Mouse (Mus musculus): ENCODE measurements around the gene Slc13a4. TPM values are rescaled to one million over a fixed set of nuclear protein-coding genes. Genes with fewer than 3 reads are reported as not detected.
A peak's percentile ranks its signal among the peaks of the same experiment; 100 is the strongest.

Gene Slc13a4
- polyA plus RNA-seq, 1 experiment from 2014 or later, result 0.67 TPM

GRCm38 (mm10) chr6:35255017-35255416 is 52.9 kb downstream of the Slc13a4 start:
- WGBS, result 54% methylated on average over 12 of the region's 12 CpGs
- peaks cover 65% of the 10 kb centered on the region for H3K4me1 ChIP-seq (replicated peaks)
- H3K27ac ChIP-seq, result peak overlapping the region; percentile 93

GRCm38 (mm10) chr6:35254136-35254904 is 53.6 kb downstream of the Slc13a4 start:
- 20% methylated on average over 9 of the region's 9 CpGs for WGBS
- no peak; the same call in 1 of the 2 replicates for ATAC-seq (replicated peaks; ENCODE audit: insufficient number of reproducible peaks, insufficient read depth, low FRiP score, low read depth)
- peak overlapping the region; percentile 93 for H3K27ac ChIP-seq

More at GRCm38 (mm10) chr6:35255017-35255416, 52.9 kb downstream of the Slc13a4 start:
- peak overlapping the region; percentile 74 for H3K4me3 ChIP-seq
- H3K4me2 ChIP-seq, result peak overlapping the region; percentile 69
- H3K36me3 ChIP-seq, result no peaks in the 10 kb centered on the region
- H3K27me3 ChIP-seq, result no peaks in the 10 kb centered on the region
- H3K9me3 ChIP-seq (replicated peaks), result no peaks in the 10 kb centered on the region
- 0 out of 2 replicates have a peak overlapping the region, but pooled peaks have one; percentile 40 for H3K9ac ChIP-seq
- ATAC-seq (replicated peaks; ENCODE audit: insufficient number of reproducible peaks, insufficient read depth, low FRiP score, low read depth), result no peak

DNA sequence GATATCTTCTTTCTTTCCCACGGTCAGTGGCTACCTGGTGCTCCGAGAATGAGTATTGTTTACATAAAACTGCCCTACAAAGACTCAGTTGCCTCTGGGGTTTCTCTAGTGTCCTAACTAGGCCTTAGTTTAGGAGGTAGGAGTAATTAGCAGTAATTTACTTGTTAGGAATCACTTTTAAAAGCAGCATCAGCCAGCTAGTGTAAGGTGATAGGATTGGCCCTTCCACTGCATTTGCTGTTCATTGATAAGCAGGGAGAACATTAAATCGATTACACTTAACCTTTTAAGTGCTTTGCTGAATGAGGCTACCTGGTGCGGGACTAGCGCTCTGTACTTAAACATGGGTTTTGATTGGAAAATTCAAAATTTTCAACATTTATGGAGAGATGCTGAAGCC is 54.5 kb downstream of the Slc13a4 start:
- peaks cover 52% of the 10 kb centered on the region for H3K4me1 ChIP-seq (replicated peaks)
- H3K27ac ChIP-seq, result peak overlapping the region; percentile 93
- WGBS, result 36% methylated on average over 5 of the region's 5 CpGs
- peak overlapping the region; percentile 69 for H3K4me2 ChIP-seq
- H3K9ac ChIP-seq, result peak overlapping the region; percentile 89
- ATAC-seq (replicated peaks; ENCODE audit: insufficient number of reproducible peaks, insufficient read depth, low FRiP score, low read depth), result no peak
- no peaks in the 10 kb centered on the region for H3K9me3 ChIP-seq (replicated peaks)
- H3K4me3 ChIP-seq, result peak overlapping the region; percentile 74
- no peaks in the 10 kb centered on the region for H3K36me3 ChIP-seq
- H3K27me3 ChIP-seq, result no peaks in the 10 kb centered on the region

More at GRCm38 (mm10) chr6:35254136-35254904, 53.6 kb downstream of the Slc13a4 start:
- Histone ChIP-seq H3K4me1 (replicated peaks) (peaks cover 58% of the 10 kb centered on the region), H3K4me2 (peak overlapping the region; percentile 69), H3K9me3 (replicated peaks) (no peaks in the 10 kb centered on the region), H3K27me3 (no peaks in the 10 kb centered on the region), H3K36me3 (no peaks in the 10 kb centered on the region), H3K4me3 (peak overlapping the region; percentile 74), H3K9ac (peak overlapping the region; percentile 40)

- no peaks in the 10 kb centered on the region for H3K36me3 ChIP-seq
- under 1% methylated on average over 59 of the region's 60 CpGs for WGBS
- peaks cover 44% of the 10 kb centered on the region for H3K4me1 ChIP-seq (replicated peaks)
- peak overlapping the region; percentile 69 for H3K4me2 ChIP-seq
- H3K27me3 ChIP-seq, result no peaks in the 10 kb centered on the region
- peak overlapping the region; percentile 93 for H3K27ac ChIP-seq
- peak overlapping the region; percentile 74 for H3K4me3 ChIP-seq
- peak overlapping the region; percentile 89 for H3K9ac ChIP-seq
- H3K9me3 ChIP-seq (replicated peaks), result no peaks in the 10 kb centered on the region
- peak; percentile 90 for ATAC-seq (replicated peaks; ENCODE audit: insufficient number of reproducible peaks, insufficient read depth, low FRiP score, low read depth)
Observed at GRCm38 (mm10) chr6:35252477-35253346, 55.2 kb downstream of the Slc13a4 start.

GRCm38 (mm10) chr6:35251807-35252476 is 56.0 kb downstream of the Slc13a4 start:
- H3K4me1 ChIP-seq (replicated peaks), result peaks cover 36% of the 10 kb centered on the region
- H3K4me3 ChIP-seq, result peak overlapping the region; percentile 74
- no peaks in the 10 kb centered on the region for H3K27me3 ChIP-seq
- H3K27ac ChIP-seq, result peak overlapping the region; percentile 93
- no peaks in the 10 kb centered on the region for H3K9me3 ChIP-seq (replicated peaks)
- WGBS, result 60% methylated on average over 17 of the region's 17 CpGs
- peak overlapping the region; percentile 33; the same call in 1 of the 2 replicates for H3K9ac ChIP-seq
- H3K4me2 ChIP-seq, result peak overlapping the region; percentile 69
- ATAC-seq (replicated peaks; ENCODE audit: insufficient number of reproducible peaks, insufficient read depth, low FRiP score, low read depth), result no peak
- H3K36me3 ChIP-seq, result peaks cover 3% of the 10 kb centered on the region; the same call in 1 of the 2 replicates

GRCm38 (mm10) chr6:35245086-35245485 is 62.8 kb downstream of the Slc13a4 start:
- 51% methylated on average over 5 of the region's 5 CpGs for WGBS
- no peak overlapping the region for H3K27ac ChIP-seq
- H3K9me3 ChIP-seq (replicated peaks), result no peaks in the 10 kb centered on the region
- H3K4me1 ChIP-seq (replicated peaks), result no peaks in the 10 kb centered on the region
- no peak overlapping the region for H3K9ac ChIP-seq
- H3K4me2 ChIP-seq, result no peak overlapping the region
- ATAC-seq (replicated peaks; ENCODE audit: insufficient number of reproducible peaks, insufficient read depth, low FRiP score, low read depth), result no peak
- H3K36me3 ChIP-seq, result peaks cover 59% of the 10 kb centered on the region
- H3K4me3 ChIP-seq, result no peak overlapping the region
- H3K27me3 ChIP-seq, result no peaks in the 10 kb centered on the region

GRCm38 (mm10) chr6:35243989-35244388 is 63.9 kb downstream of the Slc13a4 start:
- Histone ChIP-seq H3K27me3 (no peaks in the 10 kb centered on the region), H3K9ac (no peak overlapping the region), H3K4me1 (replicated peaks) (no peaks in the 10 kb centered on the region), H3K27ac (no peak overlapping the region), H3K4me2 (no peak overlapping the region), H3K9me3 (replicated peaks) (no peaks in the 10 kb centered on the region), H3K4me3 (no peak overlapping the region), H3K36me3 (peaks cover 69% of the 10 kb centered on the region)
- 67% methylated on average over 9 of the region's 9 CpGs for WGBS
- no peak for ATAC-seq (replicated peaks; ENCODE audit: insufficient number of reproducible peaks, insufficient read depth, low FRiP score, low read depth)

- WGBS, result 98% methylated on average over 4 of the region's 4 CpGs
- no peaks in the 10 kb centered on the region for H3K27me3 ChIP-seq
- H3K9me3 ChIP-seq (replicated peaks), result no peaks in the 10 kb centered on the region
- H3K9ac ChIP-seq, result no peak overlapping the region
- no peak overlapping the region for H3K27ac ChIP-seq
- no peak for ATAC-seq (replicated peaks; ENCODE audit: insufficient number of reproducible peaks, insufficient read depth, low FRiP score, low read depth)
- H3K4me3 ChIP-seq, result no peak overlapping the region
- H3K4me2 ChIP-seq, result no peak overlapping the region
- peaks cover 76% of the 10 kb centered on the region for H3K36me3 ChIP-seq
- H3K4me1 ChIP-seq (replicated peaks), result no peaks in the 10 kb centered on the region
Observed at GRCm38 (mm10) chr6:35243252-35243651, 64.7 kb downstream of the Slc13a4 start.

DNA sequence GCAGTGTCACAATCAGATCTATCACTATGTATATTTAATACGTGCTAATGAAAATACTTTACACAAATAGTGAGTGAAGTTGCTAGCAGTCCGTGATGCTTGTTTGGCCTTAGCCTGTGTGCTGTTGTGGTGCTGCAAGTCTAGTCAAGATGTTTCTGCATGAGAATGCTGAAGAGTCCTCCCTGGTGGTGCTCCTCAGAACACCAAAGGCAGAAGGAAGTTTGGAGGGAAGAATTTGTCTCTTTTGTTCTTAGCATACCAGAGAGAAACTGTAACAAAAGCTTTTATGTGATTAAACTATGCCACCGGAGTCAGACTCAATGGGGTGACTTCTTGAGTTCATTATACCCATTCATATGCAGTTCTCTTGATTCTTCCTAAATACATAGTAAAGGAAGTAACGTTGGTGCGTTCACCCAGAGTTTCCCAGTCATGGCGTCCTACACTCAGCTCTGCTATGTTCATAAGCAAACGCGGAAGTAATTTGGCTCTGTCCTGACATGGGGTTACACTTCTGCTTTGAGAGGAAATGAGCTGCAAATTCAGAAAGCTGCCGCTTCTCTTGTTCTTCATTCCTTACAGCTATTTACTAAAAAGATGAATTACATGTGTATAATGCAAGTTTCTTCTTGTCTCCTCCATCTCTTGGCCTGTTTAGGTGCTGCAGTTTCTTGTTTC is 71.7 kb downstream of the Slc13a4 start:
- no peak overlapping the region for H3K4me3 ChIP-seq
- 89% methylated on average over 9 of the region's 9 CpGs for WGBS
- ATAC-seq (replicated peaks; ENCODE audit: insufficient number of reproducible peaks, insufficient read depth, low FRiP score, low read depth), result no peak

GRCm38 (mm10) chr6:35229415-35229814 is 78.5 kb downstream of the Slc13a4 start:
- H3K9me3 ChIP-seq (replicated peaks), result no peaks in the 10 kb centered on the region
- H3K9ac ChIP-seq, result no peak overlapping the region
- H3K36me3 ChIP-seq, result peaks cover 68% of the 10 kb centered on the region
- H3K4me1 ChIP-seq (replicated peaks), result no peaks in the 10 kb centered on the region
- H3K27ac ChIP-seq, result no peak overlapping the region
- no peak overlapping the region for H3K4me2 ChIP-seq
- H3K4me3 ChIP-seq, result no peak overlapping the region
- WGBS, result 89% methylated on average over 1 of the region's 1 CpGs
- no peak for ATAC-seq (replicated peaks; ENCODE audit: insufficient number of reproducible peaks, insufficient read depth, low FRiP score, low read depth)
- H3K27me3 ChIP-seq, result no peaks in the 10 kb centered on the region

More for the DNA sequence above, 71.7 kb downstream of the Slc13a4 start:
- Histone ChIP-seq H3K27ac (no peak overlapping the region), H3K4me1 (replicated peaks) (no peaks in the 10 kb centered on the region), H3K36me3 (peaks cover 78% of the 10 kb centered on the region), H3K27me3 (no peaks in the 10 kb centered on the region), H3K9ac (no peak overlapping the region), H3K4me2 (no peak overlapping the region), H3K9me3 (replicated peaks) (no peaks in the 10 kb centered on the region)
